Mouse (Mus musculus) small intestine, adult 2 months (tissue): ENCODE data around the gene Eif4a1.

Experiments used
- CTCF ChIP-seq: fragments of 200-500 bp; IDR thresholded peaks from 2 replicates; pipeline ENCODE4 v1.5.1; 2012; ENCODE audit warnings: low read depth, mild to moderate bottlenecking, control low read depth, inconsistent platforms, low read length, moderate library complexity, mixed read lengths; ENCODE audit not compliant: insufficient replicate concordance, insufficient read length; ENCODE audit errors: extremely low read depth
- POLR2A ChIP-seq: fragments of 200-500 bp; IDR thresholded peaks from 2 replicates; pipeline ENCODE4 v1.6.1; 2012; ENCODE audit warnings: low read depth, mild to moderate bottlenecking, control low read depth, inconsistent platforms, low read length, moderate library complexity

DNA sequence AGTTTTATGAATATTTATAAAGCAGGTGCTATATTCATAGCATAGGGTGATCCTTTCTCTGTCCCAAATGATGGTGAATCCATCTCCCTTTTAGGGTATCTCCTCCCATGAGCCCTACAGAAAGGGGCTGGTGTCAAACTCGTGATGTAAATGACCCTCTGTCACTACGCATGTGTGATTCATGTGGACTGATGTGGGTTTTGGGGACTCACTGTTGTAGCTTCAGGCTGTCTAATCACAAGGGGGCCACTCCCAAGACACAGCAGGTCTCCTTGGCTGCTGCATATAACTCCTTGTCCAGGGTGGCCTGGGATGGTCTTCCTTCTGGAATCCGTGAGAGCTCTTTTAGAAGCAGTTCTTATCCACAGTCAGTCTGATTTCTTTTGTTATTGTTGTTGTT is 38.2 kb upstream of the Eif4a1 start:
- TF ChIP-seq CTCF (no peak), POLR2A (no peak)
